Mouse (Mus musculus) T-helper 1 cell (primary cell): ENCODE results near the gene Bglap.

Experiments
- in situ Hi-C: fragments of 300-600 bp; cut with MboI, MseI; formaldehyde crosslinking; loops from one replicate; pipeline ENCODE4 v1.15.1; 2025; ENCODE audit warnings: high pct_unique_total_duplicates

The Bglap gene

GRCm38 (mm10) chr3:88352907-88353306 is 31.4 kb downstream of the Bglap start:
- in situ Hi-C loops = loop anchor here (10.0 kb wide), 1 partner anchor 342 kb away; no protein-coding TSS in a partner anchor

GRCm38 (mm10) chr3:88350732-88351131 is 33.5 kb downstream of the Bglap start:
- in situ Hi-C loops = loop anchor here (10.0 kb wide), 1 partner anchor 344 kb away; no protein-coding TSS in a partner anchor

- in situ Hi-C loops = no loop called here
These were observed 45.3 kb downstream of the Bglap start for GRCm38 (mm10) chr3:88339006-88339405.

GRCm38 (mm10) chr3:88338316-88338715 is 45.9 kb downstream of the Bglap start:
- in situ Hi-C loops = no loop called here

- in situ Hi-C loops = no loop called here
These were observed 46.8 kb downstream of the Bglap start for GRCm38 (mm10) chr3:88337367-88338020.

- in situ Hi-C loops = no loop called here
These were observed 47.9 kb downstream of the Bglap start, which contains the start of the genes Tmem79 and Smg5 for GRCm38 (mm10) chr3:88336058-88337013. TSS of gene Tmem79 (minus strand) at chr3:88336148. TSS of gene Smg5 (plus strand) at chr3:88336260.

- in situ Hi-C loops = no loop called here
These were observed 48.7 kb downstream of the Bglap start for GRCm38 (mm10) chr3:88335436-88336053.

- in situ Hi-C loops = no loop called here
These were observed 49.3 kb downstream of the Bglap start for GRCm38 (mm10) chr3:88334902-88335435.

GRCm38 (mm10) chr3:88334029-88334658 is 50.1 kb downstream of the Bglap start:
- in situ Hi-C loops = no loop called here
